Mouse (Mus musculus) stomach, postnatal 0 days (tissue): ENCODE data around the gene Nol4l.

Source experiments
- CTCF ChIP-seq: IDR thresholded peaks from 2 replicates; pipeline ENCODE4 v1.5.1; 2016; ENCODE audit warnings: antibody characterized with exemption, low read depth, mild to moderate bottlenecking, moderate library complexity
- EP300 ChIP-seq: optimal IDR thresholded peaks from 2 replicates; pipeline ENCODE3; 2016; ENCODE audit warnings: antibody characterized with exemption

DNA sequence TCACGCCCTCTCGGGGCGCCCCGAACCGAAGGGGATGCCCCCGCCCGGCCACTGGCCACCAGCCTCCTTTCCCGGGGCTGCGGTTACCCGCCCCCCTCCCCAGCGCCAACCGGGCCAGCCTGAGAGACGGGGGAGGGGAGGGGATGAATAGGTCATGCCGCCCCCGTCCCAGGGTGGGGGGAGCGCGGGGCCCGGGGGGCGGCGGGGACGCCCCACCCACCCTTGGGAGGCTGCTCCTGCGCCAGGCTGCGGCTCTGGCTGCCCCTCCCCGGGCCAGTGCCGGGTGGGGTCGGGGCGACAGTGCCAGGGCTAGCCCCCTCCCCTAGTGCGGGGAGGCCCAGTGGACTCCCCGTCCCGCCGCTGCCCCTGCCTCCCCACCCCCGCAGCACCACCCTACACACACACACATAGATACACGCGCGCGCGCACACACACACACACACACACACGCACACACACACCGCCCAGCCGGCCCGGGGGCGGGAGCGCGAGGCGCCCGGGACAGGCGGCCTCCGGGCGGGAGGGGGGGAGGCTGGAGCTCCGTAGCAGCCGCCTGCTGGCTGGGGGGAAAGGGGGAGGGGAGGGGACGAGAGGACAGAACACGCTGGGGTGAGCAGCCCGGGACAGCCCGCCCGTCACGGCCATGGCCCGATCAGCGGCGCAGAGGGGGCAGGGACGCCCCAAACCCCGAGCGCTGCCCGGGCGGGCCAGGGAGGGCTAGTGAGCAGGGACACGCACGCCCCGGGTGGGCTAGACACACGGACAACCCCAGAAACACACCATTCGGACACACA, 1.0 kb downstream of the Nol4l start:
- TF ChIP-seq CTCF, result no peak
- no peak for TF ChIP-seq EP300
